ENCODE assay signal across 19 mouse cellular contexts in genomic region chr12:71637248-71637647, GRCm38 (mm10).
DNase-seq lines count a peak whose midpoint lies in the region; ATAC-seq lines count a peak whose summit lies in the region.
"Had no signal": no experiment of that assay in that cellular context is flagged by ENCODE, and none has a peak within 500 bp of the region (broad histone marks: within the 10 kb centered on the region; RNA-seq: fewer than 3 reads in every experiment).

No protein-coding gene starts in this region.

- H3K4me1 ChIP-seq in kidney, embryonic 16.5 days (ENCODE audit: insufficient read depth, low read length) = peaks cover 28% of the 10 kb centered on the region
- no peaks in the 10 kb centered on the region for H3K4me1 ChIP-seq in midbrain, embryonic 11.5 days (ENCODE audit: control insufficient read depth, insufficient read depth, low read length)
- peaks cover 6% of the 10 kb centered on the region; the same call in 1 of the 2 replicates for H3K4me1 ChIP-seq in midbrain, embryonic 13.5 days (replicated peaks)

- no peak overlapping the region for H3K4me3 ChIP-seq in kidney, embryonic 16.5 days (ENCODE audit: low read length)
- no peak overlapping the region for H3K4me3 ChIP-seq in midbrain, embryonic 11.5 days (ENCODE audit: low read depth, low read length)
- H3K4me3 ChIP-seq in midbrain, embryonic 13.5 days (replicated peaks) = no peak overlapping the region
- H3K4me3 ChIP-seq: embryonic facial prominence, embryonic 13.5 days; forebrain, embryonic 12.5 days; heart, embryonic 12.5 days; hindbrain, embryonic 15.5 days had no signal

- H3K27ac ChIP-seq in kidney, embryonic 16.5 days (ENCODE audit: low read length) = peak overlapping the region; percentile 63
- H3K27ac ChIP-seq in midbrain, embryonic 11.5 days (ENCODE audit: low read depth, low read length) = no peak overlapping the region
- no peak overlapping the region for H3K27ac ChIP-seq in midbrain, embryonic 13.5 days
- H3K27ac ChIP-seq: embryonic facial prominence, embryonic 13.5 days; forebrain, embryonic 12.5 days; hindbrain, embryonic 15.5 days had no signal

- H3K36me3 ChIP-seq in kidney, embryonic 16.5 days (ENCODE audit: insufficient read depth, low read length) = no peaks in the 10 kb centered on the region
- H3K36me3 ChIP-seq in midbrain, embryonic 11.5 days (ENCODE audit: control insufficient read depth, insufficient read depth, low read length) = no peaks in the 10 kb centered on the region
- H3K36me3 ChIP-seq in midbrain, embryonic 13.5 days = no peaks in the 10 kb centered on the region
- H3K36me3 ChIP-seq: embryonic facial prominence, embryonic 13.5 days; forebrain, embryonic 12.5 days; heart, embryonic 12.5 days; hindbrain, embryonic 15.5 days had no signal

- peak; percentile 37 for DNase-seq in adrenal gland, adult 2 months
- DNase-seq in adrenal gland, postnatal 14 days = no peak
- DNase-seq in kidney, postnatal 14 days = no peak
- peak; percentile 71 for DNase-seq in midbrain, embryonic 11.5 days (ENCODE audit: low spot score, missing footprints)
- DNase-seq in frontal cortex, postnatal 10 days (ENCODE audit: low spot score in 2 of 2) = no peak
- DNase-seq: adrenal gland, postnatal 10 days; cerebellum, adult 11-12 months; cerebellum, adult 9-11 months; cerebellum, postnatal 36 days; gastrocnemius, postnatal 14 days; heart, postnatal 36 days had no signal

- no peaks in the 10 kb centered on the region for H3K27me3 ChIP-seq in kidney, embryonic 16.5 days (ENCODE audit: insufficient read depth, low read length)
- no peaks in the 10 kb centered on the region for H3K27me3 ChIP-seq in midbrain, embryonic 11.5 days (ENCODE audit: control insufficient read depth, insufficient read depth, low read length)
- no peaks in the 10 kb centered on the region for H3K27me3 ChIP-seq in midbrain, embryonic 13.5 days
- H3K27me3 ChIP-seq: CH12.LX; embryonic facial prominence, embryonic 13.5 days; heart, embryonic 12.5 days; hindbrain, embryonic 15.5 days had no signal

- no peak for ATAC-seq in kidney, embryonic 16.5 days (ENCODE audit: low FRiP score, low TSS enrichment)
- ATAC-seq in midbrain, embryonic 11.5 days (ENCODE audit: low FRiP score) = no peak
- no peak for ATAC-seq in midbrain, embryonic 13.5 days
- ATAC-seq: forebrain, embryonic 16.5 days had no signal

- no peak overlapping the region for H3K9ac ChIP-seq in kidney, embryonic 16.5 days (replicated peaks; ENCODE audit: low read length)
- H3K9ac ChIP-seq in midbrain, embryonic 11.5 days (ENCODE audit: low read length) = no peak overlapping the region
- no peak overlapping the region for H3K9ac ChIP-seq in midbrain, embryonic 13.5 days (replicated peaks)
- H3K9ac ChIP-seq: embryonic facial prominence, embryonic 13.5 days; forebrain, embryonic 12.5 days; heart, embryonic 12.5 days; hindbrain, embryonic 15.5 days had no signal

- WGBS in kidney, embryonic 16.5 days = 57% methylated on average over 3 of the region's 3 CpGs
- WGBS in midbrain, embryonic 11.5 days = 76% methylated on average over 3 of the region's 3 CpGs
- WGBS in midbrain, embryonic 13.5 days = 75% methylated on average over 3 of the region's 3 CpGs

- H3K9me3 ChIP-seq in kidney, embryonic 16.5 days (ENCODE audit: low read length) = no peaks in the 10 kb centered on the region
- H3K9me3 ChIP-seq in midbrain, embryonic 11.5 days (ENCODE audit: control insufficient read depth, low read length) = no peaks in the 10 kb centered on the region
- no peaks in the 10 kb centered on the region for H3K9me3 ChIP-seq in midbrain, embryonic 13.5 days
- H3K9me3 ChIP-seq: embryonic facial prominence, embryonic 13.5 days; forebrain, embryonic 12.5 days; heart, embryonic 12.5 days; hindbrain, embryonic 15.5 days had no signal

- no peak overlapping the region for H3K4me2 ChIP-seq in kidney, embryonic 16.5 days (replicated peaks; ENCODE audit: low read depth, low read length)
- H3K4me2 ChIP-seq in midbrain, embryonic 11.5 days = no peak overlapping the region
- no peak overlapping the region for H3K4me2 ChIP-seq in midbrain, embryonic 13.5 days (replicated peaks)
- H3K4me2 ChIP-seq: embryonic facial prominence, embryonic 13.5 days; forebrain, embryonic 12.5 days; heart, embryonic 12.5 days; hindbrain, embryonic 15.5 days had no signal

Comparison
In these comparisons a context has a peak if more than half of its experiments do, and no peak if none do; other contexts are left out.
1. DNase-seq: peak in adrenal gland, adult 2 months (single experiment) and midbrain, embryonic 11.5 days (single experiment); none in adrenal gland, postnatal 14 days (single experiment), kidney, postnatal 14 days (single experiment) and frontal cortex, postnatal 10 days (0 of 2).